Mouse (Mus musculus): Measurements from ENCODE around the gene Arhgef12. TPM values are rescaled to one million over a fixed set of nuclear protein-coding genes. Genes with fewer than 3 reads are reported as not detected.

Gene Arhgef12
- polyA plus RNA-seq, 1 experiment from 2014 or later = 8.2 TPM

DNA sequence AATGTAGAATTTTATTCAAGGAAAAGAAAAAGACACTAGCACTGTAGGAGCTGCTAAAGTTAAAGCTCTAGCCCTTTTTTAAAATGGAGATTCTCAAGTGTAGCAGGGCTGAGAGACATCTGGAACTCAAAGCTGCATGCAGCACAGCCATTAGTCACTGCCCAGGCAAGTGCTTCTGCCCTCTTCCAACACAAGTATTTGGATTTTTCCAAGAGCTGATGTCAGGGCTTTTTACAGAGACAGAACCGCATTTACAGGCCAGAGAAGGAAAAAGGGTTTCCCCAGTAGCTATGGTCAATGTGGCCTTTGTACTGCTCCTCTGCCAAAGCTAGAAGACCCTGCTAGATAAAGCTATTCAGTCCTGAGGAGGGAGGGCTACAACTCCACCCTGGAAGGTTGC, 45.5 kb downstream of the Arhgef12 start:
- H3K9me3 ChIP-seq = no peaks in the 10 kb centered on the region
- WGBS = 68% methylated on average over 1 of the region's 1 CpGs
- no peaks in the 10 kb centered on the region for H3K4me1 ChIP-seq (replicated peaks)
- H3K27me3 ChIP-seq (ENCODE audit: insufficient read depth, poor library complexity, severe bottlenecking) = no peaks in the 10 kb centered on the region
- H3K27ac ChIP-seq = no peak overlapping the region
- DNase-seq (ENCODE audit: low spot score) = no peak
- no peak overlapping the region for H3K4me3 ChIP-seq
- H3K36me3 ChIP-seq = no peaks in the 10 kb centered on the region

DNA sequence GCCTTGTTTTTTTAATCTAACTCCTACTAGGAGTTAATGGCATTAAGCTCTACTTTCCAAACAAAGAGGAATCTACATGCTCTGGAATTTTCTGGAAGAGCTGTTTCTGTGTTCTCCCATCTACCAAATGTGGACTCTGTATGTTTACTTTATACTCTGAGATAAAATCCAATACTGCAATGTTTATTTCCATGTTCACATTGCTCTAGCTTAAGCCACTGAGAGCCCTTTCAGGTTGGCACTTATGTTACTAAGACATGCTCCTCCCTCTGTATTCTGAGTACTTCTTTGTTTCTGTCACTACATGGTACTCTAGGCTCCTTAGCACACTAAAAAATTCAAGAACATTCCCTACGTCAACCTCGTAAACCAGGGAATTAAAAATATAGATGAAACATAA, 56.6 kb downstream of the Arhgef12 start:
- H3K4me3 ChIP-seq = no peak overlapping the region
- no peaks in the 10 kb centered on the region for H3K27me3 ChIP-seq (ENCODE audit: insufficient read depth, poor library complexity, severe bottlenecking)
- no peaks in the 10 kb centered on the region for H3K4me1 ChIP-seq (replicated peaks)
- H3K27ac ChIP-seq = no peak overlapping the region
- peaks cover 3% of the 10 kb centered on the region for H3K36me3 ChIP-seq
- WGBS = 94% methylated on average over 2 of the region's 2 CpGs
- H3K9me3 ChIP-seq = peaks cover 5% of the 10 kb centered on the region; the same call in 1 of the 2 replicates
- no peak for DNase-seq (ENCODE audit: low spot score)

DNA sequence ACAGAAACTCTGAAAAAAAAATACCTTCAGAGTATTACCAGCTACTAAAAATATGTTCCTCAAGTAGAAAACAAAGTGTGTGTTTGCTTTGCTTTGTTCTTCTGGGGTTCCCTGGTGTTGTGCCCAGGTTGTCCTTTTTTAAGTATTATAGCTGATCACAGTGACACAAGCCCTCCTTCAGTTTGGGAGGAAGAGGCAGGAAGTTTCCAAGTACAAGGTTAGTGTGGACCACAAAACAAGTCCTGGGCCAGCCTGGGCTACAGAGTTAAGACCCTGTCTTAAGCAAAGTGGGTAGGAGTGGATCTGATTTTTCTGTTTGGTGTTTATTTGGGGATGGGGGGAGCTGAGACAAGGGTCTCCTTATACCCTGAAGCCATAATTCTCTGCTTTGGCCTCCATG, 62.6 kb downstream of the Arhgef12 start:
- Histone ChIP-seq H3K4me1 (replicated peaks) (no peaks in the 10 kb centered on the region), H3K4me3 (no peak overlapping the region), H3K27ac (no peak overlapping the region), H3K36me3 (peaks cover 24% of the 10 kb centered on the region), H3K27me3 (ENCODE audit: insufficient read depth, poor library complexity, severe bottlenecking) (no peaks in the 10 kb centered on the region), H3K9me3 (no peaks in the 10 kb centered on the region)
- DNase-seq (ENCODE audit: low spot score) = no peak

DNA sequence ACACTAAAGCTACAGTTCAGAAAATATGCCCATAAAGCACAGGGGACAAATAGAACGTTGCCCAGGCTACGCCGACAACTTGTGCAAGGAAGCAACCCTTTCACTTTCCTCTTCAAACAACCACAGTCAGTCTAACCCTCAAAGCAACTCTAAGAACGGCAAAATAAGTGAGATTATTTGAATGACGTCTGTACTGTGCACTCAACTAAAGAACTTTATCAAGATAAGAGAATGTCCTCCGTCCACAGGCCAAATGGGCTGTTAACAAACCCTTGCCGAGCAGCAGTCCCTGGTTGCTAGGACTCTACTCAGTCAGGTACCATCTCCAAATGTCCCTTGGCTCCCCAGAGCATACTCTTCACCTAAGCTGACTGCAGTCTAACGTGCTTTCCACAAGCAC, 68.6 kb downstream of the Arhgef12 start:
- H3K9me3 ChIP-seq = no peaks in the 10 kb centered on the region
- 91% methylated on average over 8 of the region's 8 CpGs for whole genome bisulfite sequencing
- H3K27me3 ChIP-seq (ENCODE audit: insufficient read depth, poor library complexity, severe bottlenecking) = no peaks in the 10 kb centered on the region
- H3K36me3 ChIP-seq = peaks cover 24% of the 10 kb centered on the region
- no peaks in the 10 kb centered on the region; the same call in 1 of the 2 replicates for H3K4me1 ChIP-seq (replicated peaks)
- H3K27ac ChIP-seq = no peak overlapping the region
- no peak overlapping the region for H3K4me3 ChIP-seq
- no peak for DNase-seq (ENCODE audit: low spot score)

DNA sequence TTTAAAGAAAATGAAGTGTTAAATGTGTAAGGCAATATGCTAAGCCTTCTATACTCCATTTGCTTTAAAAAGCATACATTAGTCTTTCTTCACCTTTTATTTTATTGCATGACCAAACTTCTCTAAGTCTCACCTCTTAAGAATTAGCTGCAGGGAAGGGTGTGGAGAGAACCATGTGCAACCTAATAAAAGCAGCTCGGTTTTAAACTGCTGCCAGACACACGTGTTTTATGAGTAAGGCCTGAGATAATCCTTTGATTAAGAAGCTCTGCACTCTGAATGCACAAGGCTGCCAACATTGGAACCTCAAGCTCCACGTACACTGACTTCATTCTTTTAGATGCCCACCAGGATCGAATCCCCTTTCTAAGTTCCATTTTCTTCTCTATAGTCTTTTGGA, 71.8 kb downstream of the Arhgef12 start:
- H3K9me3 ChIP-seq = no peaks in the 10 kb centered on the region
- 81% methylated on average over 4 of the region's 4 CpGs for WGBS
- no peak overlapping the region for H3K27ac ChIP-seq
- H3K36me3 ChIP-seq = peaks cover 5% of the 10 kb centered on the region; the same call in 1 of the 2 replicates
- DNase-seq (ENCODE audit: low spot score) = no peak
- H3K27me3 ChIP-seq (ENCODE audit: insufficient read depth, poor library complexity, severe bottlenecking) = no peaks in the 10 kb centered on the region
- no peak overlapping the region for H3K4me3 ChIP-seq
- H3K4me1 ChIP-seq (replicated peaks) = peaks cover 4% of the 10 kb centered on the region

DNA sequence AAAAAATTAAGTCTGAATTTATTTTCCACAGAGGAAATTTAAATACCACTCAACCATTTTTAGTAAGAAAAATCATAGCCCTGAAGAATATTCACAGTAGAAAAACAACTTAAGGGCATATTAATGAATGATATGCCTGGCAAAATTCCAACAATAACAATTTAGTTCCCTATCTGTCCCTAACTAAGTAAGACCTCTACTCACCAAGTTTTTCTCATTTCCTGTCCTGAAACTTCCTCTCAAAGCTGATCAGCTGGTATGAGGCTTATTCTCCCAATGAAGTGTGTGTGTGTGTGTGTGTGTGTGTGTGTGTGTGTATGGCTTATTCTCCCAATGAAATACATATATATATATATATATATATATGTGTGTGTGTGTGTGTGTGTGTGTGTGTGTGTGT, 72.8 kb downstream of the Arhgef12 start:
- Histone ChIP-seq H3K27me3 (ENCODE audit: insufficient read depth, poor library complexity, severe bottlenecking) (no peaks in the 10 kb centered on the region), H3K27ac (no peak overlapping the region), H3K4me3 (no peak overlapping the region), H3K9me3 (no peaks in the 10 kb centered on the region), H3K36me3 (no peaks in the 10 kb centered on the region), H3K4me1 (replicated peaks) (peaks cover 4% of the 10 kb centered on the region)
- no peak for DNase-seq (ENCODE audit: low spot score)

DNA sequence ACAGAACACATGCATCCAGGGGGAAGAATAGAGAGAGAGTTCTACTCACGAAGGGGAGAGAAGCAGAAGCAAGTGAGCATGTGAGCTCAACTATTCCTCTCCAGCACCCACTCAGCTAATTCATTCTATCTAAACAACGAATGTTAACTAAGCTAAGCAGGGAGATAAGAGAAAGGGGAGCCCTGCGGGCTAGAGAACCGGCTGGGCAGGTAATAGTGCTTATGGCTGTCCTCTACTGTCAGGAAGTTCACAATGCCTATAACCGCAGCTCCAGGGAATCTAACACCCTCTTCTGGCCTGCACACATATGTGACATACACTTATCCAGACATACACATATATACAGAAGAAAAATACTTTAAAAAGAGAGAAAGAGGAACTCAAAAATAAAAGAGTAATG, 79.3 kb downstream of the Arhgef12 start:
- Histone ChIP-seq H3K4me3 (no peak overlapping the region), H3K9me3 (no peaks in the 10 kb centered on the region), H3K4me1 (replicated peaks) (peaks cover 4% of the 10 kb centered on the region; the same call in 1 of the 2 replicates), H3K27me3 (ENCODE audit: insufficient read depth, poor library complexity, severe bottlenecking) (no peaks in the 10 kb centered on the region), H3K36me3 (peaks cover 13% of the 10 kb centered on the region), H3K27ac (no peak overlapping the region)
- WGBS = 76% methylated on average over 5 of the region's 5 CpGs
- no peak for DNase-seq (ENCODE audit: low spot score)

DNA sequence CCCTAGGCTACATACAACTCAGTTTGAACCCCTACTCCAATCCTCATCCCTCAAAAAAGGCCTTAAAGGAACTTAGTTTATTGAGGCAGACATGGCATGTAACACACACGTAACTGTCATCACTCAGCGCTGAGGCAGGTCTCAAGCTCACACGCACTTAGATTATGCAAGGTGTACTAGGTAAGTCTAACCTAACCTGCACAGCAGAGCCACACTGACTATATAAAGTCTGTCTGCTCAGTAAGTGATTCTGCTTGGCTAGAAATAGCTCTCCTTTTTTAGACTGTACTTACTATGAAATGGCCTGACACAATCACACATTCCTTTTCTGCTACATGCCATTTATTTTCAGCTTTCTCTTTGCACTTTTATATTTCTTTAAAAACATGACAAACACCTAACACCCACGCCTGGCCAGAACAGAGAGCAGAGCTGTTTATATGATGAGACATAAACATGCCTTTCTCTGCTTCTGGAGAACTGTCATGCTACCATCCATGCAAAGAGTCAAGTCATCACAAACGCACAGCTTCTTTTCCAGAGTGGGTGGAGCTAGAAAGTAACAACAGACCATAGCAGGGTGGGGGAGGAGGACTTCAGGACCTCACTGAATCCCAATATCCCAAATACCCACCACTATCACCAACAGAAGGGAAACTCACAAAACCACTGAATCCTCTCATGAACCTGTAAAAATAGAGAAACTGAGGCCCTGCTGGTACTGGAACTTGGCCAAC, 85.4 kb downstream of the Arhgef12 start:
- no peaks in the 10 kb centered on the region for H3K27me3 ChIP-seq (ENCODE audit: insufficient read depth, poor library complexity, severe bottlenecking)
- no peak overlapping the region for H3K4me3 ChIP-seq
- H3K4me1 ChIP-seq (replicated peaks) = no peaks in the 10 kb centered on the region
- no peak overlapping the region for H3K27ac ChIP-seq
- 89% methylated on average over 5 of the region's 5 CpGs for WGBS
- peaks cover 28% of the 10 kb centered on the region for H3K36me3 ChIP-seq
- H3K9me3 ChIP-seq = no peaks in the 10 kb centered on the region
- DNase-seq (ENCODE audit: low spot score) = no peak

DNA sequence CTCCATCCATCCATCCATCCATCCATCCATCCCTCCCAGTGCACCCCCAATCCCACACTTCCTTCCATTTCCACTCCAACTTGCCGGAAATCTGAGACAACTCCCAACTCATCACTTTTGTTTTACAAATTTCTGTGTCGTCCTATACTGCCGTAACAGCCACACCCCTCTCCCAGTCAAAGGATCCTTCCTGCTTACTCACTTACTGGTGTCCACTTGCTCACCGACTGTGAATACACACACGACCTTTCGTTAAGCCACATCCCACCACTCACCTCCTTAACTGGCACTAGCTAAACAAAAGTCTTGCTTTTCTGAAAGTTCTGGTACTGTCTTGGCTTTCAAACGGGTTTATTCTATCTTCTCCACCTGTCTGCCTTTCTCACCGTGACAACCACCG, 87.4 kb downstream of the Arhgef12 start:
- DNase-seq (ENCODE audit: low spot score) = no peak

DNA sequence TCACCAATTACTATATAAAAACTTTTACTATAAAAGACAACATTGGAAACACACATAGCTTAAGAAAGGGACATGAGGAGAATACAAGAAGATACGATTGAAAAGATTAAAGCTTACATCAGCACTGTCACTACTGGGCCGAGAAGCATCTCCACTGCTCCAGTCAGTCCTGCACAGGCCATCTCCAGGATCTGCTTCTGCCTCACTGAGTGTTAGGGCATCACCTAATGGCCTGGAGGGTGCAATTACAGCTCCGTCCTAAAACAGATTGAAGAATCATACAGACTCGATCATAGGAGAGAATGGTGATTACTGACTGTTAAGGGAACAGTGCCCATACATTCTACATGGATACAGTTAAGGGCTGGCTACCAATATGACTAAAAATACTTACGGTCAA, 91.3 kb downstream of the Arhgef12 start:
- no peak for DNase-seq (ENCODE audit: low spot score)
- WGBS = 91% methylated on average over 5 of the region's 5 CpGs

More for the DNA sequence above, 87.4 kb downstream of the Arhgef12 start:
- no peak overlapping the region for H3K27ac ChIP-seq
- H3K9me3 ChIP-seq = no peaks in the 10 kb centered on the region
- H3K36me3 ChIP-seq = peaks cover 43% of the 10 kb centered on the region
- no peak overlapping the region for H3K4me3 ChIP-seq
- 91% methylated on average over 9 of the region's 9 CpGs for WGBS
- H3K27me3 ChIP-seq (ENCODE audit: insufficient read depth, poor library complexity, severe bottlenecking) = no peaks in the 10 kb centered on the region
- H3K4me1 ChIP-seq (replicated peaks) = no peaks in the 10 kb centered on the region

DNA sequence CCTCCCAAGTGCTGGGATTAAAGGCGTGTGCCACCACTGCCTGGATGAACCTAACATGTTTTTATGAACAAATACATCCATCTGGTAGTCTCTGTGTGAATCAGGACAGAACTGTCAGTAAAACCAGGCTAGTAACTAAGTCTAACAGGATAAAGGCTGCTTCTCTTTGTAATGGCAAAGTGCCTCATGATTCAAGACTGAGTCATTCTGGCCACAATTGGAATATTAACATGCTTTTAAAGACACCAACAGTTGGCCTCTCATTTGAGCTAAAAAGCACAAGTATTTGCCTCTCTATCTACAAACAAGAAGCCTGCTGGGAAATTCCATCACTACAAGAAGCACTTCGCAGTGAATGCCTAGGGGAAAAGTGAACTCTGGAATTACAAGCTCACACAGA, 91.7 kb downstream of the Arhgef12 start:
- DNase-seq (ENCODE audit: low spot score) = no peak
- H3K27ac ChIP-seq = no peak overlapping the region
- peaks cover 51% of the 10 kb centered on the region for H3K36me3 ChIP-seq
- H3K9me3 ChIP-seq = no peaks in the 10 kb centered on the region
- H3K4me1 ChIP-seq (replicated peaks) = no peaks in the 10 kb centered on the region
- H3K4me3 ChIP-seq = no peak overlapping the region
- WGBS = 92% methylated on average over 2 of the region's 2 CpGs
- no peaks in the 10 kb centered on the region for H3K27me3 ChIP-seq (ENCODE audit: insufficient read depth, poor library complexity, severe bottlenecking)

More for the DNA sequence above, 91.3 kb downstream of the Arhgef12 start:
- Histone ChIP-seq H3K27me3 (ENCODE audit: insufficient read depth, poor library complexity, severe bottlenecking) (no peaks in the 10 kb centered on the region), H3K27ac (no peak overlapping the region), H3K9me3 (no peaks in the 10 kb centered on the region), H3K36me3 (peaks cover 56% of the 10 kb centered on the region), H3K4me3 (no peak overlapping the region), H3K4me1 (replicated peaks) (no peaks in the 10 kb centered on the region)

DNA sequence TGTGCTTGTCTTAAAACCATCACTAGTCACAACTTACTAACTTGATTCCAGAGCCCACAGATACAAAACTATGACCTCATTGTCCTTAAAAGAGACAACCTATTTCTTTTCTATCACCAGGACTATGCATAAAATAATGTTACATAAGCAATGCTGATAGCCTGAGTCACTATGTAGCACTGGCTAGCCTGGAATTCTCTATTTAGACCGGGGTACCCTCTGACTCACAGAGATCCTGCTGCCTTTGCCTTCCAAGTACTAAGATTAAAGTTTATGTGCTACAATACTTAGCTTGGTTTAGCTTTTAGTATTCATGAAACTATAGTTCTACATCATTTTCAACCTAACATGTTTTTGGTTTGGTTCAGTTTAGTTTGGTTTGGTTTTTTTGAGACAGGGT, 92.2 kb downstream of the Arhgef12 start:
- Histone ChIP-seq H3K36me3 (peaks cover 54% of the 10 kb centered on the region), H3K4me3 (no peak overlapping the region), H3K27ac (no peak overlapping the region), H3K9me3 (no peaks in the 10 kb centered on the region), H3K4me1 (replicated peaks) (no peaks in the 10 kb centered on the region), H3K27me3 (ENCODE audit: insufficient read depth, poor library complexity, severe bottlenecking) (no peaks in the 10 kb centered on the region)
- no peak for DNase-seq (ENCODE audit: low spot score)
- 92% methylated on average over 1 of the region's 1 CpGs for WGBS

DNA sequence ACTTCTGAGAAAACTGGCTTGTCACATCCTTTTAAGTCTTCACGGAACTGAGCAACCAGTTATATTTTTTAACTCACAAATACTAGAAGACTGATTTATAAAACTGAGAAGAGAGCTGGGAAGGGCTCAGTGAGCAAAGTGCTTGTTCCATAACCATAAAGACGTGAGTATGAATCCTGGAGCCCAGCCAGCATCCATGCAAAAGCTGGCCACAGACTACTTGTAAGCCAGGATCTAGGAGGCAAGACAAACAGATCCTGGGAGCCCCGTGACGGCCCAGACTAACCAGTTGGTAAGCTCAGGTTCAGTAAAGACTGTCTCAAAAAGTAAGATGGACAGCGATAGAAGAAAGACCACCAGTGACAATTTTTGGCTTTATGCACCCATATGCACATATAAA, 94.5 kb downstream of the Arhgef12 start:
- no peak overlapping the region for H3K4me3 ChIP-seq
- H3K4me1 ChIP-seq (replicated peaks) = no peaks in the 10 kb centered on the region
- H3K27ac ChIP-seq = no peak overlapping the region
- no peaks in the 10 kb centered on the region for H3K9me3 ChIP-seq
- 93% methylated on average over 5 of the region's 5 CpGs for WGBS
- peaks cover 63% of the 10 kb centered on the region for H3K36me3 ChIP-seq
- no peaks in the 10 kb centered on the region for H3K27me3 ChIP-seq (ENCODE audit: insufficient read depth, poor library complexity, severe bottlenecking)
- no peak for DNase-seq (ENCODE audit: low spot score)

DNA sequence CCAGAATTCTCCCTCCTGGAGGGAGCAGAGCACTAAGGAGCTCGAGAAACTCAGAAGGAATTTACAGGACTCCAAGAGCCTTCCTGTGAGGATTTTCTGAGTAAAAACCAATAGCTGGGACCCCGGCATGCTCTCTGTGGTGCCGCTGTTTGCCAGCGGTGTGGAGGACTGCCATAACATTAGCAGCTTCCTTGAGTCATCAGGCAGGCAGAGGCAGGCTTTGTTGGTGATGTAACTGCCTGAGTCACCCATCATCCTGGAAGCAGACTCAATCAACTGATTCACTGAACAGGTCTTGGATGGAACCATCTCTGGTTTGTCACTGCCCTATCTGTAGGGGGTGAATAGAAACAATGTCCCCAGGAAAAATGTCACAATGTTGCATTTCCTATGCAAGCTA, 96.0 kb downstream of the Arhgef12 start:
- Histone ChIP-seq H3K36me3 (peaks cover 64% of the 10 kb centered on the region), H3K27ac (no peak overlapping the region), H3K4me1 (replicated peaks) (no peaks in the 10 kb centered on the region), H3K27me3 (ENCODE audit: insufficient read depth, poor library complexity, severe bottlenecking) (no peaks in the 10 kb centered on the region), H3K9me3 (no peaks in the 10 kb centered on the region), H3K4me3 (no peak overlapping the region)
- 85% methylated on average over 4 of the region's 4 CpGs for WGBS
- DNase-seq (ENCODE audit: low spot score) = no peak
